Mouse (Mus musculus) intestine, embryonic 16.5 days (tissue): ENCODE measurements around the gene Kcnk5. TPM values are rescaled to one million over a fixed set of nuclear protein-coding genes. Genes with fewer than 3 reads are reported as not detected.

ENCODE experiments used
- ATAC-seq: fragments of 200-750 bp; cut with Nextera tagmentation; 2 replicates; pipeline ENCODE4 v1.8.0; 2017; ENCODE audit warnings: moderate TSS enrichment, moderate library complexity
- H3K27ac ChIP-seq: fragments of 300-500 bp; sonication (generic); 2 replicates; pipeline ENCODE4 v1.5.1; 2014; ENCODE audit warnings: mild to moderate bottlenecking, low read length
- H3K27me3 ChIP-seq: fragments of 300-500 bp; sonication (generic); replicated peaks from 2 replicates; pipeline ENCODE4 v1.6.1; 2014; ENCODE audit warnings: low read length, control low read depth, mixed read lengths; ENCODE audit not compliant: control insufficient read depth, insufficient read depth
- H3K36me3 ChIP-seq: fragments of 300-500 bp; sonication (generic); 2 replicates; pipeline ENCODE4 v1.6.1; 2014; ENCODE audit warnings: low read length, control low read depth; ENCODE audit not compliant: control insufficient read depth, insufficient read depth
- H3K4me1 ChIP-seq: fragments of 300-500 bp; sonication (generic); 2 replicates; pipeline ENCODE4 v1.6.1; 2014; ENCODE audit warnings: low read length, control low read depth, mixed read lengths; ENCODE audit not compliant: control insufficient read depth, insufficient read depth
- H3K4me2 ChIP-seq: fragments of 300-500 bp; sonication (generic); 2 replicates; pipeline ENCODE4 v1.6.1; 2014; ENCODE audit warnings: low read depth, low read length, control low read depth
- H3K4me3 ChIP-seq: fragments of 300-500 bp; sonication (generic); 2 replicates; pipeline ENCODE4 v1.5.1; 2014; ENCODE audit warnings: mild to moderate bottlenecking, low read length
- H3K9ac ChIP-seq: fragments of 300-500 bp; sonication (generic); 2 replicates; pipeline ENCODE4 v1.6.1; 2014; ENCODE audit warnings: low read depth, low read length
- H3K9me3 ChIP-seq: fragments of 300-500 bp; sonication (generic); 2 replicates; pipeline ENCODE4 v1.6.1; 2016; ENCODE audit warnings: low read length, control low read depth; ENCODE audit not compliant: control insufficient read depth
- WGBS: fragments of 180-500 bp; shearing (Covaris S2); extraction: QIAGEN DNeasy Blood & Tissue Kit; methylation state at CpG from one replicate; pipeline ENCODE4 v1.1.7; 2014; 5-methylcytosine and 5-hydroxymethylcytosine counted together
- polyA plus RNA-seq: library from polyadenylated mRNA; unstranded; fragments of >200 nt; fragmentation: Nextera tagmentation; extraction: Ambion mirVana; gene quantifications from 2 replicates; pipeline ENCODE4 v1.2.1, GENCODE M21; 2015

Kcnk5 gene
- polyA plus RNA-seq, 1 experiment from 2014 or later, result 10.9 TPM

- H3K4me3 ChIP-seq, result no peak overlapping the region
- no peaks in the 10 kb centered on the region for H3K9me3 ChIP-seq
- no peak overlapping the region for H3K4me2 ChIP-seq
- no peaks in the 10 kb centered on the region for H3K4me1 ChIP-seq
- no peaks in the 10 kb centered on the region for H3K36me3 ChIP-seq
- WGBS, result 31% methylated on average over 5 of the region's 5 CpGs
- ATAC-seq, result no peak
- no peak overlapping the region for H3K9ac ChIP-seq
- no peak overlapping the region for H3K27ac ChIP-seq
- no peaks in the 10 kb centered on the region for H3K27me3 ChIP-seq
Observed at GRCm38 (mm10) chr14:20094942-20095341, 86.7 kb downstream of the Kcnk5 start.

GRCm38 (mm10) chr14:20093493-20093892 is 88.1 kb downstream of the Kcnk5 start:
- Histone ChIP-seq H3K9me3 (no peaks in the 10 kb centered on the region), H3K4me1 (no peaks in the 10 kb centered on the region), H3K9ac (no peak overlapping the region), H3K36me3 (no peaks in the 10 kb centered on the region), H3K27ac (no peak overlapping the region), H3K4me2 (no peak overlapping the region), H3K4me3 (no peak overlapping the region), H3K27me3 (no peaks in the 10 kb centered on the region)
- ATAC-seq, result no peak
- 18% methylated on average over 7 of the region's 7 CpGs for WGBS

Other genes starting within 250 kb of the Kcnk5 start
- 40.5 and 49.1 TPM in 2 replicates for gene Gng2, start 204.2 kb downstream of the Kcnk5 start, polyA plus RNA-seq
- 20.2 and 21.5 TPM in 2 replicates for gene Saysd1, start 43.3 kb downstream of the Kcnk5 start, polyA plus RNA-seq
- 5.6 and 5.7 TPM in 2 replicates for gene Kcnk16, start 87.4 kb upstream of the Kcnk5 start, polyA plus RNA-seq
- gene Nudt13, start 112.9 kb upstream of the Kcnk5 start, polyA plus RNA-seq, result 15.7 and 16.8 TPM in 2 replicates
- gene Ecd, start 166.3 kb upstream of the Kcnk5 start, polyA plus RNA-seq, result 42.5 and 46.9 TPM in 2 replicates
- gene Fam149b, start 166.4 kb upstream of the Kcnk5 start, polyA plus RNA-seq, result 24.8 and 25.6 TPM in 2 replicates
- gene Dnajc9, start 207.1 kb upstream of the Kcnk5 start, polyA plus RNA-seq, result 99.2 and 119 TPM in 2 replicates
- 97.6 and 100 TPM in 2 replicates for gene Mrps16, start 211.8 kb upstream of the Kcnk5 start, polyA plus RNA-seq